Mouse (Mus musculus) thymus, adult 18-20 months (tissue): ENCODE data around the gene Asb15.

Source experiments
- DNase-seq, 2 experiments: peaks; one replicate each; pipeline ENCODE4 v3.0.0; 2022; ENCODE audit warnings: mixed read lengths in 2 of 2

Asb15 gene

GRCm38 (mm10) chr6:24568963-24569362 is 41.0 kb downstream of the Asb15 start:
- no peak for DNase-seq

- DNase-seq, result no peak
Measured at GRCm38 (mm10) chr6:24569711-24570110, 41.8 kb downstream of the Asb15 start.

GRCm38 (mm10) chr6:24570278-24570677 is 42.3 kb downstream of the Asb15 start:
- no peak for DNase-seq

- no peak for DNase-seq
Measured at GRCm38 (mm10) chr6:24571126-24571525, 43.2 kb downstream of the Asb15 start.

- no peak for DNase-seq
Measured at GRCm38 (mm10) chr6:24572431-24572830, 44.5 kb downstream of the Asb15 start.

- no peak for DNase-seq
Measured at GRCm38 (mm10) chr6:24573319-24573718, 45.4 kb downstream of the Asb15 start.

GRCm38 (mm10) chr6:24583456-24583855 is 55.5 kb downstream of the Asb15 start:
- DNase-seq, result no peak

- DNase-seq, result no peak
Measured at GRCm38 (mm10) chr6:24585431-24586310, 57.7 kb downstream of the Asb15 start.

- DNase-seq, result no peak
Measured at GRCm38 (mm10) chr6:24586885-24587284, 58.9 kb downstream of the Asb15 start.

- no peak for DNase-seq
Measured at GRCm38 (mm10) chr6:24590282-24590681, 62.3 kb downstream of the Asb15 start.

- no peak for DNase-seq
Measured at GRCm38 (mm10) chr6:24591525-24592218, 63.7 kb downstream of the Asb15 start.

- no peak for DNase-seq
Measured at GRCm38 (mm10) chr6:24597500-24597899, 69.6 kb downstream of the Asb15 start, which contains the start of gene Lmod2. Gene Lmod2, plus strand, starts transcription at chr6:24597762.

- DNase-seq, result no peak
Measured at GRCm38 (mm10) chr6:24599179-24599578, 71.2 kb downstream of the Asb15 start.

GRCm38 (mm10) chr6:24599639-24600038 is 71.7 kb downstream of the Asb15 start:
- DNase-seq, result no peak

- no peak for DNase-seq
Measured at GRCm38 (mm10) chr6:24600134-24600533, 72.2 kb downstream of the Asb15 start.

GRCm38 (mm10) chr6:24600726-24601125 is 72.8 kb downstream of the Asb15 start:
- DNase-seq, result no peak

- DNase-seq, result no peak
Measured at GRCm38 (mm10) chr6:24601668-24602067, 73.7 kb downstream of the Asb15 start.

- no peak for DNase-seq
Measured at GRCm38 (mm10) chr6:24602351-24602750, 74.4 kb downstream of the Asb15 start.

- no peak for DNase-seq
Measured at GRCm38 (mm10) chr6:24602993-24603392, 75.0 kb downstream of the Asb15 start.

GRCm38 (mm10) chr6:24604289-24604688 is 76.3 kb downstream of the Asb15 start:
- no peak for DNase-seq

GRCm38 (mm10) chr6:24605631-24606030 is 77.7 kb downstream of the Asb15 start:
- no peak for DNase-seq

- DNase-seq, result no peak
Measured at GRCm38 (mm10) chr6:24606512-24606911, 78.6 kb downstream of the Asb15 start.

GRCm38 (mm10) chr6:24607531-24607930 is 79.6 kb downstream of the Asb15 start:
- DNase-seq, result no peak

GRCm38 (mm10) chr6:24608129-24608528 is 80.2 kb downstream of the Asb15 start:
- no peak for DNase-seq
